Mouse (Mus musculus) C2C12 (cell line): ENCODE data around the gene Rph3a. TPM values are rescaled to one million over a fixed set of nuclear protein-coding genes. Genes with fewer than 3 reads are reported as not detected.

Source experiments
- H3K27me3 ChIP-seq: one replicate; pipeline ENCODE4 v1.6.1; 2011; ENCODE audit not compliant: control insufficient read depth, insufficient read depth, insufficient read length
- H3K36me3 ChIP-seq: one replicate; pipeline ENCODE4 v1.6.1; 2011; ENCODE audit not compliant: control insufficient read depth, insufficient read depth
- H3K4me3 ChIP-seq: one replicate; pipeline ENCODE4 v1.5.1; 2011; ENCODE audit warnings: mild to moderate bottlenecking, control low read depth; ENCODE audit not compliant: poor library complexity, insufficient read depth, severe bottlenecking
- H3K79me2 ChIP-seq: one replicate; pipeline ENCODE4 v1.6.1; 2011; ENCODE audit not compliant: control insufficient read depth, insufficient read depth
- H3K79me3 ChIP-seq: one replicate; pipeline ENCODE4 v1.6.1; 2011; ENCODE audit warnings: low read depth, control low read depth
- H3ac ChIP-seq: one replicate; pipeline ENCODE3; 2011; ENCODE audit warnings: low read depth; ENCODE audit not compliant: control insufficient read depth, insufficient read length
- CEBPB ChIP-seq: IDR thresholded peaks from one replicate; pipeline ENCODE4 v1.6.1; 2011; ENCODE audit warnings: low read depth, mild to moderate bottlenecking, control low read depth, moderate library complexity
- CTCF ChIP-seq: IDR thresholded peaks from one replicate; pipeline ENCODE4 v1.5.1; 2011; ENCODE audit not compliant: control insufficient read depth, insufficient read depth, insufficient read length
- FOSL1 ChIP-seq: IDR thresholded peaks from one replicate; pipeline ENCODE4 v1.8.0; 2011; ENCODE audit warnings: mild to moderate bottlenecking, low read length; ENCODE audit not compliant: poor library complexity, insufficient read depth, severe bottlenecking
- MAX ChIP-seq: IDR thresholded peaks from one replicate; pipeline ENCODE4 v1.6.1; 2011; ENCODE audit warnings: mild to moderate bottlenecking, control low read depth
- MYOD1 ChIP-seq: IDR thresholded peaks from one replicate; pipeline ENCODE4 v1.6.1; 2011; ENCODE audit warnings: low read depth; ENCODE audit not compliant: control insufficient read depth, insufficient read length
- MYOG ChIP-seq: IDR thresholded peaks from one replicate; pipeline ENCODE4 v1.6.1; 2011; ENCODE audit not compliant: control insufficient read depth, insufficient read length; ENCODE audit errors: extremely low read depth
- USF1 ChIP-seq: IDR thresholded peaks from one replicate; pipeline ENCODE4 v1.6.1; 2011; ENCODE audit warnings: low read depth, mild to moderate bottlenecking, control low read depth, moderate library complexity
- polyA plus RNA-seq: library from polyadenylated mRNA; unstranded; fragments of >200 nt; fragmentation: generic; extraction: Trizol; gene quantifications from one replicate; pipeline ENCODE4 v1.2.1, GENCODE M21; 2012; ENCODE audit warnings: missing spikeins

Rph3a gene
- polyA plus RNA-seq, 1 experiment: not detected

DNA sequence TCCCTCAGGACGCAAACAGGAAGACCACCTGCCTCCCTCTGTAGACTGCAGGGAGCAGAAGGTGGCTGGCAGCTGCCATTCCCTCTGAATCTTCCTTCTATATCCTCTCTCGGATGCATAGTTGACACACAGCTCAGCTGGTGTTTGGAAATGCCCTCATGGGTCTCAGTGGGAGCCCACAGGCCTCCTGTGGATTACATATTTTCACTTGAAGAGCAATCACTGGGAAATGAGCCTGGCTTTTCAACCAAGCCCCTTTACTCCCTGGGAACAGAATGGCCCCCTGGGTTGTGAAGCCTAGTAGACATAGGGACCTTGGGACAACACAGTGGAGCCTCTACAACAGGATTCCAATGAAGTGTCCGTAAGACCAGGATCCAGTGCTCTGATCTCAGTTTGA lies 33.8 kb downstream of the Rph3a start:
- H3K36me3 ChIP-seq: no peaks in the 10 kb centered on the region
- TF ChIP-seq FOSL1: no peak
- peaks cover 3% of the 10 kb centered on the region for H3K27me3 ChIP-seq
- H3K79me3 ChIP-seq: no peaks in the 10 kb centered on the region
- H3ac ChIP-seq: no peak overlapping the region
- no peak overlapping the region for H3K4me3 ChIP-seq
- H3K79me2 ChIP-seq: no peaks in the 10 kb centered on the region

DNA sequence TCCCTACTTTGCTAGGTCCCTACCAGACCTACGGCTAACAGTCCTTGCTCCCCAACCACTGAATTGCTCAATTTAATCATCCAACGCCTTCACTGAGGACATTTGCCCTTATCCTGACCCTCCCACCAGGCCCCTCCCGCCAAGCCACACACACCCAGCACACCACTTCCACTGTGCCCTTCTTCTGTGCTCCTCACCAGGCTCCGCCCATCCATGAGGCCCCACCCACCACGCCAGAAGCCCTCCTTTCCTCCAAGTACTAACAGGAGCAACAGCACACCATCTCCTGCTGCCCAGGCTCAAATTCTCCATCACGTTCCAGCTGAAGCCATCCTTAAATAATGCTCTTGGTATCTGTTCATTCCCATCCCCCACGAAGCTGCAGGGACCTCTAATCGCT lies 35.4 kb downstream of the Rph3a start:
- no peaks in the 10 kb centered on the region for H3K79me3 ChIP-seq
- no peak for TF ChIP-seq CTCF
- TF ChIP-seq FOSL1: no peak
- no peak for TF ChIP-seq CEBPB
- TF ChIP-seq MYOD1: no peak
- no peak for TF ChIP-seq MAX
- no peak for TF ChIP-seq MYOG
- no peak for TF ChIP-seq USF1
- no peaks in the 10 kb centered on the region for H3K36me3 ChIP-seq
- H3K27me3 ChIP-seq: peaks cover 3% of the 10 kb centered on the region
- no peak overlapping the region for H3K4me3 ChIP-seq
- no peaks in the 10 kb centered on the region for H3K79me2 ChIP-seq
- H3ac ChIP-seq: no peak overlapping the region

DNA sequence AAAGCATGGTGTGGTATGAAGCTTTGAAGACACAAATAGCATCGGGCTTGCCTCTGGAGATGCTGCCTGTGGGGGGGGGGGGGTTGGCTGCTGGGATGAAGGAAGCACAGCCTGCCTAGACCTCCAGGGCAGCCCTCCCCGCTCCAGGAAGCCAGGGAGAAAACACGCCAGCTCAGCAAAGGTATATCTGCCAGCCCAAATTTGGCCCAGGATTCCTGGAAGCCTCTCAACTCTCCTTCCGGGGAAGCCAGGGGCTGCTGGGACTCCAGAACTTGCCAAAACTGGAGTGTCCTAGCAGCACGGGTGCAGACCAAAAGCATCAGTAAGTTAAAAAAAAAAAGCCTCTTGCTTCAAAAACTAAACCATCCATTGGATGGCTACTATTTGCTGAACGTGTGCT lies 37.6 kb downstream of the Rph3a start:
- H3K79me3 ChIP-seq: no peaks in the 10 kb centered on the region
- H3K4me3 ChIP-seq: no peak overlapping the region
- no peak overlapping the region for H3ac ChIP-seq
- TF ChIP-seq FOSL1: no peak
- no peak for TF ChIP-seq MYOG
- no peak for TF ChIP-seq CTCF
- no peak for TF ChIP-seq MYOD1
- TF ChIP-seq MAX: no peak
- TF ChIP-seq CEBPB: no peak
- no peak for TF ChIP-seq USF1
- no peaks in the 10 kb centered on the region for H3K79me2 ChIP-seq
- H3K27me3 ChIP-seq: peaks cover 3% of the 10 kb centered on the region
- no peaks in the 10 kb centered on the region for H3K36me3 ChIP-seq

DNA sequence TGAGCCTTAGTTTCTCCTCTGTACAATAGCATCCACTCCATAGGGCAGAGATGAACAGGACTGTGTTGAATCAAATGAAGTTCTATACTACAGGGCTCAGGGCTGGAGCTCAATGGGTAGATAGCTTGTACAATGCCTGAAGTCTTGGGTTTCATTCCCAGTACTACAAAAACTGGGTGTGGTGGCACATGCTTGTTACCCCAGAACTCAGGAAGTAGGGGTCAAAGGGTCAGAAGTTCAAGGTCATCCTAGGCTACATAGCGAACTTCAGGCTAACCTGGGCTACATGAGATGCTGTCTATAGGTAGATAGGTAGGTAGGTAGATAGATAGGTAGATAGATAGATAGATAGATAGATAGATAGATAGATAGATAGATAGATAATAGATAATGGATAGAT lies 38.6 kb downstream of the Rph3a start:
- Histone ChIP-seq H3K79me2 (no peaks in the 10 kb centered on the region), H3K36me3 (no peaks in the 10 kb centered on the region), H3K27me3 (peaks cover 3% of the 10 kb centered on the region), H3K79me3 (no peaks in the 10 kb centered on the region), H3ac (no peak overlapping the region), H3K4me3 (no peak overlapping the region)
- TF ChIP-seq CTCF (no peak), CEBPB (no peak), USF1 (no peak), FOSL1 (no peak), MYOG (no peak), MAX (no peak), MYOD1 (no peak)

DNA sequence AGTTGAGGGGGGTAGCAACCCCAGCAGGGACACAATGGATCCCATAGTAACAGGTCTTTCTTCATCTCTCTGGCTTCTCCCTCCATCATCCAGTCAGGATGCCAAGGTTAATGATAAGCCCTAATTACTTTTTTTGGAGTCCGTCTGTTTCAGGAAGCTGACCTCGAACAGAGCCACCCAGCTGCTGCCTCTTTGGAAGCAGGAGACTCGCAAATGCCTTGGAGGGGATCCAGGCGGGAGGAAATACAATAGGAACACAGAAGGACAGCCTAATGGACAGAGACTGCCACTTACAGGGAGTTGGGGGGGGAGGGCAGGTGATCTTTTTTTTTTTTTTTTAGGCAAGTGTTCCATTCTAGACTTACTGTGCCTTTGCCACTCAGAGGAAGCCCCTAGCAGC lies 40.2 kb downstream of the Rph3a start:
- no peak overlapping the region for H3ac ChIP-seq
- no peaks in the 10 kb centered on the region for H3K79me2 ChIP-seq
- peaks cover 3% of the 10 kb centered on the region for H3K27me3 ChIP-seq
- no peaks in the 10 kb centered on the region for H3K79me3 ChIP-seq
- TF ChIP-seq MYOG (no peak), CTCF (no peak), CEBPB (no peak), FOSL1 (no peak), MAX (no peak), USF1 (no peak), MYOD1 (no peak)
- H3K4me3 ChIP-seq: no peak overlapping the region
- H3K36me3 ChIP-seq: no peaks in the 10 kb centered on the region

DNA sequence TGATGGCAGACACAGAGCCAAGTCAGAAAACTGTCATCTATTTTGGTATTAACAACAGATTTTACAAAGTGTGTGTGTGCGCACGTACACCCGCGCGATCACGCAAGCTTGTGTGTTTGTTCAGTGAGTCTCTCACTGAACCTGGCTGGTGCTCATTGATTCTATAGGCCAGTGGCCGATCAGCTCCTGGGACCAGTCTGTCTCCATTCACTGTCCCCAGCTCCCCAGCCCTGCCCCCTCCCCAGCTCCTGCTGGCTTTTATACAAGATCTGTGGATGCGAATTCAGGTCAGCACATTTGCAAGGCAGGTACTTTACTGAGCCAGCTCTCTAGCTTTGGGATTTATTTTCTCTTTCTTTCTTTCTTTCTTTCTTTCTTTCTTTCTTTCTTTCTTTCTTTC lies 41.1 kb downstream of the Rph3a start:
- Histone ChIP-seq H3K4me3 (no peak overlapping the region), H3K36me3 (no peaks in the 10 kb centered on the region), H3K79me2 (no peaks in the 10 kb centered on the region), H3ac (no peak overlapping the region), H3K79me3 (no peaks in the 10 kb centered on the region), H3K27me3 (peaks cover 3% of the 10 kb centered on the region)
- TF ChIP-seq MAX: no peak
- no peak for TF ChIP-seq MYOD1
- TF ChIP-seq USF1: no peak
